Mouse (Mus musculus): ENCODE measurements at regions not wholly inside any gene's neighbourhood (a gene's known extent, or its start where the extent isn't known, plus 50 kb on each side); places are given as distances from the start of the nearest gene placed in this dataset.

- no peak for TF ChIP-seq CTCF (IDR thresholded peaks at IDR 0.05; ENCODE audit: borderline replicate concordance, insufficient read depth, low read depth, low read length)
- TF ChIP-seq POLR2A (IDR thresholded peaks at IDR 0.05; ENCODE audit: borderline replicate concordance, insufficient read depth, low read length) = no peak
Observed at GRCm38 (mm10) chr2:108766461-108766860, 514.1 kb upstream of the Kif18a start.

Data from cerebellum, adult 2 months (tissue).